Mouse (Mus musculus) embryonic fibroblast, embryonic 13.5 days (primary cell): ENCODE data around the gene Ppp1r21.

Experiments used
- CTCF ChIP-seq: IDR thresholded peaks from 2 replicates; pipeline ENCODE4 v1.5.1; 2011; ENCODE audit warnings: mild to moderate bottlenecking, control low read depth, low read length, moderate library complexity, borderline replicate concordance; ENCODE audit not compliant: insufficient read depth
- POLR2A ChIP-seq: IDR thresholded peaks from 2 replicates; pipeline ENCODE4 v1.6.1; 2011; ENCODE audit warnings: low read depth, mild to moderate bottlenecking, control low read depth, low read length, moderate library complexity

DNA sequence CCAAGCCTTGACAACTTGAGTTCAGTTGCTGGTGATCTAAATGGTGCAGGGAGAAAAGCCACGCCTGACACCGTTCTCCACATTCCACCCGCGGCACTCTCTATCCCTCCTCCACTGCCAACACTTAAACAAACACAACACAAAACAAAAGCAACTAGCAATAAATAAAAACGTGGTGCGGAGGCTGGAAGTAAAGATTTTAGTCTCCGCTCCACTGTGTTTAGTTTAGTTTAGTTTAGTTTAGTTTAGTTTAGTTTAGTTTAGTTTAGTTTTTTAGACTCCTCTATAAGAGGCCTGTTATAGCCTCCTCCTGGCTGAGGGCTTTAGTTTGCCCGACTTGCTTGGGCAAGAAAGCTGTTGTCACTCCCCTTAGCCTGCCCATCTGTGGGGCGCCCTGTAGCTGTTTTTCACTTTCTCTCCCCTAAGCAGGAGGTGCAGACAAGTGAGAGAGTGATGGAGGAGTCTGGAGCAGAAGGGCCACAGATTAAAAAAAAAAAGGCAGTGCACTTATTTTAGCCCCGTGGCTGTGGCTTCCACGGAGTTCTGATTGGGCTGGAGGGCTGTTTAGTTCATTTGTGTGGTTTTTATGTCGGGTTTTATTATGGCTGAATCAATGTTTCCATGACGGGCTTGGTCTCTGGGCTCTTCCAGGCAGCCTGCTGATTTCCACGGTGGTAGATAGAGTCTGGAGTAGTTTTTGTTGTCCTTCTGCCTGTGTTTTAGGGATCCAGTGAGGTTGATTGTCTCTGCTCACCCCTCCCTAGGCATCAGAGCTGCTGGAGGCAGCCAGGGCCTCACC, 68.9 kb downstream of the Ppp1r21 start:
- no peak; the same call in none of the 2 replicates for TF ChIP-seq POLR2A
- no peak for TF ChIP-seq CTCF
